Mouse (Mus musculus) midbrain, embryonic 13.5 days (tissue): ENCODE measurements around the gene Map2. TPM values are rescaled to one million over a fixed set of nuclear protein-coding genes. Genes with fewer than 3 reads are reported as not detected.
A peak's percentile ranks its signal among the peaks of the same experiment; 100 is the strongest.

Experiments
- ATAC-seq: fragments of 200-750 bp; cut with Nextera tagmentation; 2 replicates; pipeline ENCODE4 v1.8.0; 2017; ENCODE audit warnings: mild to moderate bottlenecking, moderate TSS enrichment, moderate library complexity
- H3K27ac ChIP-seq: fragments of 300-500 bp; sonication (generic); 2 replicates; pipeline ENCODE4 v1.5.1; 2015; ENCODE audit warnings: inconsistent platforms, mild to moderate bottlenecking, moderate library complexity
- H3K27me3 ChIP-seq: fragments of 300-500 bp; sonication (generic); 2 replicates; pipeline ENCODE4 v1.6.1; 2015; ENCODE audit warnings: mild to moderate bottlenecking, inconsistent platforms
- H3K36me3 ChIP-seq: fragments of 300-500 bp; sonication (generic); 2 replicates; pipeline ENCODE4 v1.6.1; 2015; ENCODE audit warnings: mild to moderate bottlenecking, inconsistent platforms
- H3K4me1 ChIP-seq: fragments of 300-500 bp; sonication (generic); replicated peaks from 2 replicates; pipeline ENCODE4 v1.6.1; 2015; ENCODE audit warnings: inconsistent platforms
- H3K4me2 ChIP-seq: fragments of 300-500 bp; sonication (generic); replicated peaks from 2 replicates; pipeline ENCODE4 v1.6.1; 2015; ENCODE audit warnings: moderate library complexity, mild to moderate bottlenecking, inconsistent platforms
- H3K4me3 ChIP-seq: fragments of 300-500 bp; sonication (generic); replicated peaks from 2 replicates; pipeline ENCODE4 v1.5.1; 2015; ENCODE audit warnings: mild to moderate bottlenecking, inconsistent platforms
- H3K9ac ChIP-seq: fragments of 300-500 bp; sonication (generic); replicated peaks from 2 replicates; pipeline ENCODE4 v1.6.1; 2015; ENCODE audit warnings: mild to moderate bottlenecking, inconsistent platforms
- H3K9me3 ChIP-seq: fragments of 300-500 bp; sonication (generic); 2 replicates; pipeline ENCODE4 v1.6.1; 2016; ENCODE audit warnings: mild to moderate bottlenecking, inconsistent platforms
- WGBS: fragments of 180-500 bp; shearing (Covaris S2); methylation state at CpG from one replicate; pipeline ENCODE4 v1.1.7; 2015; 5-methylcytosine and 5-hydroxymethylcytosine counted together
- polyA plus RNA-seq: library from polyadenylated mRNA; unstranded; fragments of >200 nt; fragmentation: Nextera tagmentation; extraction: Ambion mirVana; gene quantifications from 2 replicates; pipeline ENCODE4 v1.2.1, GENCODE M21; 2015

Gene Map2
- polyA plus RNA-seq, 1 experiment from 2014 or later, result 458 TPM

GRCm38 (mm10) chr1:66173630-66174029 is 1.4 kb upstream of the Map2 start:
- H3K9ac ChIP-seq, result no peak overlapping the region
- no peak overlapping the region for H3K4me3 ChIP-seq
- WGBS, result 51% methylated on average over 5 of the region's 5 CpGs
- H3K4me2 ChIP-seq, result no peak overlapping the region
- no peak overlapping the region for H3K27ac ChIP-seq
- no peak for ATAC-seq
- H3K27me3 ChIP-seq, result no peaks in the 10 kb centered on the region
- peaks cover 7% of the 10 kb centered on the region; the same call in 1 of the 2 replicates for H3K36me3 ChIP-seq
- H3K9me3 ChIP-seq, result no peaks in the 10 kb centered on the region
- peaks cover 18% of the 10 kb centered on the region for H3K4me1 ChIP-seq

GRCm38 (mm10) chr1:66176012-66176837 is 1.2 kb downstream of the Map2 start:
- 10% methylated on average over 9 of the region's 9 CpGs for WGBS
- Histone ChIP-seq H3K9ac (peak overlapping the region; percentile 96), H3K27me3 (no peaks in the 10 kb centered on the region), H3K27ac (peak overlapping the region; percentile 93), H3K4me2 (peak overlapping the region; percentile 57), H3K36me3 (peaks cover 16% of the 10 kb centered on the region), H3K4me3 (peak overlapping the region; percentile 91), H3K9me3 (no peaks in the 10 kb centered on the region), H3K4me1 (peaks cover 28% of the 10 kb centered on the region)
- peak; percentile 44 for ATAC-seq

GRCm38 (mm10) chr1:66176838-66177105 is 1.7 kb downstream of the Map2 start:
- H3K9me3 ChIP-seq, result no peaks in the 10 kb centered on the region
- H3K4me2 ChIP-seq, result peak overlapping the region; percentile 57
- H3K4me3 ChIP-seq, result peak overlapping the region; percentile 91
- peaks cover 22% of the 10 kb centered on the region for H3K36me3 ChIP-seq
- ATAC-seq, result no peak
- 20% methylated on average over 2 of the region's 2 CpGs for WGBS
- peaks cover 33% of the 10 kb centered on the region for H3K4me1 ChIP-seq
- no peaks in the 10 kb centered on the region for H3K27me3 ChIP-seq
- H3K27ac ChIP-seq, result peak overlapping the region; percentile 93
- H3K9ac ChIP-seq, result peak overlapping the region; percentile 96

GRCm38 (mm10) chr1:66177489-66178170 is 2.6 kb downstream of the Map2 start:
- Histone ChIP-seq H3K27me3 (no peaks in the 10 kb centered on the region), H3K4me2 (peak overlapping the region; percentile 57), H3K27ac (peak overlapping the region; percentile 56; the same call in 1 of the 2 replicates), H3K4me3 (peak overlapping the region; percentile 91), H3K9ac (peak overlapping the region; percentile 59), H3K9me3 (no peaks in the 10 kb centered on the region), H3K4me1 (peaks cover 40% of the 10 kb centered on the region), H3K36me3 (peaks cover 23% of the 10 kb centered on the region)
- 16% methylated on average over 4 of the region's 4 CpGs for WGBS
- no peak for ATAC-seq

GRCm38 (mm10) chr1:66187016-66187681 is 12.1 kb downstream of the Map2 start:
- Histone ChIP-seq H3K27me3 (no peaks in the 10 kb centered on the region), H3K9me3 (no peaks in the 10 kb centered on the region), H3K27ac (no peak overlapping the region; the same call in 1 of the 2 replicates), H3K4me2 (peak overlapping the region; percentile 11; the same call in 1 of the 2 replicates), H3K4me3 (no peak overlapping the region), H3K36me3 (no peaks in the 10 kb centered on the region; the same call in 1 of the 2 replicates), H3K9ac (no peak overlapping the region; the same call in 1 of the 2 replicates), H3K4me1 (peaks cover 24% of the 10 kb centered on the region)
- ATAC-seq, result peak; percentile 45; the same call in 1 of the 2 replicates
- WGBS, result 37% methylated on average over 12 of the region's 12 CpGs

GRCm38 (mm10) chr1:66192401-66192800 is 17.3 kb downstream of the Map2 start:
- H3K36me3 ChIP-seq, result no peaks in the 10 kb centered on the region
- no peaks in the 10 kb centered on the region for H3K9me3 ChIP-seq
- H3K9ac ChIP-seq, result no peak overlapping the region
- no peak overlapping the region for H3K4me2 ChIP-seq
- no peak overlapping the region for H3K4me3 ChIP-seq
- H3K4me1 ChIP-seq, result peaks cover 19% of the 10 kb centered on the region
- 98% methylated on average over 1 of the region's 1 CpGs for WGBS
- no peak overlapping the region for H3K27ac ChIP-seq
- H3K27me3 ChIP-seq, result no peaks in the 10 kb centered on the region
- no peak for ATAC-seq

- Histone ChIP-seq H3K9ac (no peak overlapping the region), H3K4me3 (no peak overlapping the region), H3K4me2 (no peak overlapping the region), H3K27me3 (no peaks in the 10 kb centered on the region), H3K27ac (no peak overlapping the region), H3K9me3 (no peaks in the 10 kb centered on the region), H3K4me1 (peaks cover 15% of the 10 kb centered on the region; the same call in 1 of the 2 replicates), H3K36me3 (no peaks in the 10 kb centered on the region)
- ATAC-seq, result no peak
- 87% methylated on average over 2 of the region's 2 CpGs for WGBS
Observed at GRCm38 (mm10) chr1:66192891-66193290, 17.8 kb downstream of the Map2 start.

- no peak overlapping the region for H3K27ac ChIP-seq
- H3K36me3 ChIP-seq, result no peaks in the 10 kb centered on the region
- no peaks in the 10 kb centered on the region for H3K9me3 ChIP-seq
- H3K27me3 ChIP-seq, result no peaks in the 10 kb centered on the region
- no peak for ATAC-seq
- WGBS, result 57% methylated on average over 13 of the region's 13 CpGs
- H3K4me2 ChIP-seq, result no peak overlapping the region
- H3K4me3 ChIP-seq, result no peak overlapping the region
- H3K4me1 ChIP-seq, result peaks cover 15% of the 10 kb centered on the region; the same call in 1 of the 2 replicates
- no peak overlapping the region for H3K9ac ChIP-seq
Observed at GRCm38 (mm10) chr1:66195040-66195726, 20.1 kb downstream of the Map2 start.

GRCm38 (mm10) chr1:66196240-66196639 is 21.2 kb downstream of the Map2 start:
- H3K9me3 ChIP-seq, result no peaks in the 10 kb centered on the region
- H3K4me1 ChIP-seq, result peaks cover 17% of the 10 kb centered on the region; the same call in 1 of the 2 replicates
- no peak overlapping the region for H3K9ac ChIP-seq
- 93% methylated on average over 4 of the region's 4 CpGs for WGBS
- H3K4me3 ChIP-seq, result no peak overlapping the region
- H3K4me2 ChIP-seq, result no peak overlapping the region
- no peak overlapping the region for H3K27ac ChIP-seq
- no peaks in the 10 kb centered on the region for H3K36me3 ChIP-seq
- ATAC-seq, result no peak
- no peaks in the 10 kb centered on the region for H3K27me3 ChIP-seq

GRCm38 (mm10) chr1:66196716-66197115 is 21.6 kb downstream of the Map2 start:
- H3K27me3 ChIP-seq, result no peaks in the 10 kb centered on the region
- no peak overlapping the region for H3K4me2 ChIP-seq
- no peak overlapping the region for H3K4me3 ChIP-seq
- no peaks in the 10 kb centered on the region for H3K9me3 ChIP-seq
- H3K4me1 ChIP-seq, result peaks cover 18% of the 10 kb centered on the region; the same call in 1 of the 2 replicates
- H3K36me3 ChIP-seq, result 0 out of 2 replicates have a peak, but pooled peaks cover 1% of the 10 kb centered on the region
- no peak overlapping the region for H3K9ac ChIP-seq
- 91% methylated on average over 4 of the region's 4 CpGs for WGBS
- no peak for ATAC-seq
- no peak overlapping the region for H3K27ac ChIP-seq

GRCm38 (mm10) chr1:66205517-66205916 is 30.4 kb downstream of the Map2 start:
- 0 out of 2 replicates have a peak, but pooled peaks cover 4% of the 10 kb centered on the region for H3K36me3 ChIP-seq
- 0 out of 2 replicates have a peak, but pooled peaks cover 3% of the 10 kb centered on the region for H3K4me1 ChIP-seq
- H3K9me3 ChIP-seq, result no peaks in the 10 kb centered on the region
- no peak overlapping the region for H3K9ac ChIP-seq
- 94% methylated on average over 2 of the region's 2 CpGs for WGBS
- no peaks in the 10 kb centered on the region for H3K27me3 ChIP-seq
- no peak overlapping the region for H3K4me2 ChIP-seq
- no peak overlapping the region for H3K4me3 ChIP-seq
- no peak overlapping the region for H3K27ac ChIP-seq
- ATAC-seq, result no peak
